Mouse (Mus musculus) stomach, embryonic 15.5 days (tissue): ENCODE measurements at regions not wholly inside any gene's neighbourhood (a gene's known extent, or its start where the extent isn't known, plus 50 kb on each side); places are given as distances from the start of the nearest gene placed in this dataset.

Source experiments
- ATAC-seq: fragments of 200-750 bp; cut with Nextera tagmentation; 2 replicates; pipeline ENCODE4 v1.8.0; 2017; ENCODE audit warnings: low read depth, moderate number of reproducible peaks, moderate TSS enrichment; ENCODE audit not compliant: insufficient read depth, low FRiP score
- H3K27ac ChIP-seq: fragments of 300-500 bp; sonication (generic); 2 replicates; pipeline ENCODE4 v1.5.1; 2015; ENCODE audit warnings: mild to moderate bottlenecking, inconsistent platforms
- H3K27me3 ChIP-seq: fragments of 300-500 bp; sonication (generic); replicated peaks from 2 replicates; pipeline ENCODE4 v1.6.1; 2015; ENCODE audit warnings: inconsistent platforms
- H3K36me3 ChIP-seq: fragments of 300-500 bp; sonication (generic); 2 replicates; pipeline ENCODE4 v1.6.1; 2015; ENCODE audit warnings: inconsistent platforms
- H3K4me1 ChIP-seq: fragments of 300-500 bp; sonication (generic); 2 replicates; pipeline ENCODE4 v1.6.1; 2015; ENCODE audit warnings: inconsistent platforms
- H3K4me2 ChIP-seq: fragments of 300-500 bp; sonication (generic); 2 replicates; pipeline ENCODE4 v1.6.1; 2015; ENCODE audit warnings: mild to moderate bottlenecking, inconsistent platforms
- H3K4me3 ChIP-seq: fragments of 300-500 bp; sonication (generic); replicated peaks from 2 replicates; pipeline ENCODE4 v1.5.1; 2015; ENCODE audit warnings: inconsistent platforms
- H3K9ac ChIP-seq: fragments of 300-500 bp; sonication (generic); 2 replicates; pipeline ENCODE4 v1.6.1; 2015; ENCODE audit warnings: inconsistent platforms
- H3K9me3 ChIP-seq: fragments of 300-500 bp; sonication (generic); 2 replicates; pipeline ENCODE4 v1.6.1; 2016; ENCODE audit warnings: inconsistent platforms
- WGBS: fragments of 180-500 bp; shearing (Covaris S2); methylation state at CpG from one replicate; pipeline ENCODE4 v1.1.7; 2015; 5-methylcytosine and 5-hydroxymethylcytosine counted together

- no peaks in the 10 kb centered on the region for H3K9me3 ChIP-seq
- no peaks in the 10 kb centered on the region for H3K4me1 ChIP-seq
- no peak overlapping the region for H3K9ac ChIP-seq
- H3K27ac ChIP-seq: no peak overlapping the region
- no peaks in the 10 kb centered on the region for H3K27me3 ChIP-seq
- H3K4me3 ChIP-seq: no peak overlapping the region
- no peaks in the 10 kb centered on the region for H3K36me3 ChIP-seq
- WGBS: 34% methylated on average over 16 of the region's 16 CpGs
- H3K4me2 ChIP-seq: no peak overlapping the region
- peak; percentile 63; the same call in 1 of the 2 replicates for ATAC-seq
Measured at GRCm38 (mm10) chr1:151078909-151079522, 85.8 kb upstream of the Hmcn1 start.

DNA sequence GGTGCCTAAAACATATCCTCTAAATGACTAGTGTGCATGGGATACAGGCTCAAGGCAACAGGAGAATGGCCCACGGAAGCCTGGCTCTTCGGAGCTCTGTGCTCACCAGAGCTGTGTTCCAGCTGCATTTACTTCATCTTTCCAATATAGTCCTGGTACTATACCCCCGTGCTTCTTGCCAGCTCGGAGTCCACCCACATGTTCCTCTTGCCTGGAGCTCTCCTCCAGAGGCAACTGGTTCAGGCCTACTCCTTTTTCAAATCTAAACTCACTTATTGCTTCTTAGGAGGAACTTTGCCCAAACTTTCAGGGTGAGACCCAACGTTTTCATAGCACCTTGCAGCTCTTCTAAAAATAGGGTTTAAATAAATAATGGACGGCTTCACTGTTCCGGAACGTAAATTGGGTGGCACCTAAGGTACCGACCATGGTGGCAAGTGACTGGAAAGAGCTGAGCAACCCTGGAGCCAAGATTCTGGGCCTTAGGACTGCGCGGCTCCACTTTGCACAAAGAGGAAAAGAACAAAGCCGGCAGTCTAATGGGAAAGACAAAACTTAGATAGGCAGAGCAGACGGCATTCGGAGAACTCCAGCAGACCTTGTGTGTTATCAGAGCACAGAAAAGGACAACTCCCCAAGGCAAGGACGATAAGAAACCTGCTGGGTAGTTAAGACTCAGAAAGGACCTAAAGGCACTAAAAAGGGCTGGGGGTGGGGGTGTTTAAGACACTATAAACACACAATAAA, 86.6 kb upstream of the Hmcn1 start:
- no peaks in the 10 kb centered on the region for H3K4me1 ChIP-seq
- no peak overlapping the region for H3K27ac ChIP-seq
- 73% methylated on average over 15 of the region's 15 CpGs for WGBS
- no peaks in the 10 kb centered on the region for H3K27me3 ChIP-seq
- H3K9me3 ChIP-seq: no peaks in the 10 kb centered on the region
- H3K4me2 ChIP-seq: no peak overlapping the region
- H3K9ac ChIP-seq: no peak overlapping the region
- H3K4me3 ChIP-seq: no peak overlapping the region
- no peaks in the 10 kb centered on the region for H3K36me3 ChIP-seq
- ATAC-seq: peak; percentile 88

GRCm38 (mm10) chr1:151080510-151080980, 87.3 kb upstream of the Hmcn1 start:
- H3K27ac ChIP-seq: peak overlapping the region; percentile 14; the same call in 1 of the 2 replicates
- H3K36me3 ChIP-seq: no peaks in the 10 kb centered on the region
- H3K9me3 ChIP-seq: no peaks in the 10 kb centered on the region
- no peak overlapping the region for H3K4me2 ChIP-seq
- H3K4me3 ChIP-seq: no peak overlapping the region
- 47% methylated on average over 9 of the region's 9 CpGs for WGBS
- no peaks in the 10 kb centered on the region for H3K27me3 ChIP-seq
- ATAC-seq: no peak
- no peak overlapping the region for H3K9ac ChIP-seq
- no peaks in the 10 kb centered on the region for H3K4me1 ChIP-seq

- Histone ChIP-seq H3K9ac (no peak overlapping the region), H3K4me3 (no peak overlapping the region), H3K27me3 (no peaks in the 10 kb centered on the region), H3K4me2 (no peak overlapping the region), H3K36me3 (no peaks in the 10 kb centered on the region), H3K4me1 (no peaks in the 10 kb centered on the region), H3K9me3 (no peaks in the 10 kb centered on the region), H3K27ac (no peak overlapping the region)
- ATAC-seq: no peak
- WGBS: 89% methylated on average over 5 of the region's 5 CpGs
Measured at GRCm38 (mm10) chr1:151082510-151083033, 89.3 kb upstream of the Hmcn1 start.

GRCm38 (mm10) chr1:151083806-151084205, 90.6 kb upstream of the Hmcn1 start:
- Histone ChIP-seq H3K4me3 (no peak overlapping the region), H3K9me3 (no peaks in the 10 kb centered on the region), H3K36me3 (no peaks in the 10 kb centered on the region), H3K27ac (no peak overlapping the region), H3K4me2 (no peak overlapping the region), H3K9ac (no peak overlapping the region), H3K4me1 (no peaks in the 10 kb centered on the region), H3K27me3 (no peaks in the 10 kb centered on the region)
- 79% methylated on average over 2 of the region's 2 CpGs for WGBS
- ATAC-seq: no peak

DNA sequence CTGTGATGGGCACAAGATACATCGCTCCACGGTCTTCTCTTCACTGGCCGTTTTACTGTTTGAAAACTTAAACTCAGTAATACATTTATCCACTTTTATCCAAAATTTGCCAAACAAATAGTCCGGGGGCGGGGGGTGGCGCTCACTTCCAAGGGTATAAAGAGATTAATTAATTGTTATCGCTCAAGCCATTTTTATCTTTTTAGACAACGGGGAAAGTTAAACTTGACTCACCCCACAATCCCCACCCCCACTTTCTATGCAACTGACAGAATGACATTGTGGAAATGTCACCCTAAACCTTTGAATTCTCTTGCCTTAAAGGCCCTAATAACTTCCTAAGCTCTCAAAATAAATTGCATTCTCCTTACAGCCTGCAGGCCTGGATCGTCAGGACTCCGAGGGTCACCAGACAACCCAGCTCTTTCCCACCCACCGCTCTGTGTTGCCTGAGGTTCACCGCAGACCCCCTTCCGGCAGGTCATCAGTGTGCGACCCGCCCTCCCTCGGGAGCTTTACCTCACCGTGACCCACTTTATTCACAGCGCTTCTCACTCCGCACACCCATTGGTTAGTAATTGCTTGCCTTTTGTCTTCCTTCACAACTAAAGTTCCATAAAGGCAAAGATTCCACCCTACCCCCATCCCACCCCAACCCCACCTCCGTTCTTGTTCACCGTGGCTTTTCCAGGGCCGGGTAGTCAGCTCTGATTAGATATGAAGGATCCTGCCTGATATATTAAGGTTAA, 93.0 kb upstream of the Hmcn1 start:
- peak; percentile 35; the same call in 1 of the 2 replicates for ATAC-seq

DNA sequence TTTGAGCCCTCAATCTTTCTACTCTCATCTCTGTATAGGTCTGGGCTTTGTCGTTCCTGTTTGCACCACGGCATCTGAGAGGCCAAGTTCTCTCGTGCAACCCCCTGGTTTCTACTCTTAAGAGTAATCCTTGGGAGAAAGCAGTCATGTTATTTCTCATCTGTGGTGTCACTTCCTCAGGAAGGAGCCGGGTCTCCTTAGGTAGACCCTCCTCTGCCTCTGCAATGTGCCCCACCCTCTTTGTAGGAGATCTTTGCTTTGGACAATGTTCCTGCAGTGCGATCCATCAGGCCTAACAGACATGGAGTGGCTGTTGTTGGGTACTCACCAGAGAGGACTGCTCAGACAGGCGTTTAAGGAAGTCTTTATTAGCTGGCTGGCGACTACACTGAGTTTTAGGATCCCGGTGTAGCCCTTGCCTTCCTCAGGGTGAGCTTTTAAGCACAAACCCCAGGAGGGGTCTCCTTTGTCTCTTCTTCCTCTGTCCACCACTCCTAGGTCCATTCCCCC, 94.0 kb upstream of the Hmcn1 start:
- no peak overlapping the region for H3K9ac ChIP-seq
- ATAC-seq: no peak
- 67% methylated on average over 8 of the region's 8 CpGs for WGBS

More for the DNA sequence above, 93.0 kb upstream of the Hmcn1 start:
- Histone ChIP-seq H3K4me3 (no peak overlapping the region), H3K27ac (no peak overlapping the region), H3K9ac (no peak overlapping the region), H3K4me1 (no peaks in the 10 kb centered on the region), H3K27me3 (no peaks in the 10 kb centered on the region), H3K4me2 (no peak overlapping the region), H3K9me3 (no peaks in the 10 kb centered on the region), H3K36me3 (no peaks in the 10 kb centered on the region)
- 68% methylated on average over 22 of the region's 22 CpGs for WGBS

DNA sequence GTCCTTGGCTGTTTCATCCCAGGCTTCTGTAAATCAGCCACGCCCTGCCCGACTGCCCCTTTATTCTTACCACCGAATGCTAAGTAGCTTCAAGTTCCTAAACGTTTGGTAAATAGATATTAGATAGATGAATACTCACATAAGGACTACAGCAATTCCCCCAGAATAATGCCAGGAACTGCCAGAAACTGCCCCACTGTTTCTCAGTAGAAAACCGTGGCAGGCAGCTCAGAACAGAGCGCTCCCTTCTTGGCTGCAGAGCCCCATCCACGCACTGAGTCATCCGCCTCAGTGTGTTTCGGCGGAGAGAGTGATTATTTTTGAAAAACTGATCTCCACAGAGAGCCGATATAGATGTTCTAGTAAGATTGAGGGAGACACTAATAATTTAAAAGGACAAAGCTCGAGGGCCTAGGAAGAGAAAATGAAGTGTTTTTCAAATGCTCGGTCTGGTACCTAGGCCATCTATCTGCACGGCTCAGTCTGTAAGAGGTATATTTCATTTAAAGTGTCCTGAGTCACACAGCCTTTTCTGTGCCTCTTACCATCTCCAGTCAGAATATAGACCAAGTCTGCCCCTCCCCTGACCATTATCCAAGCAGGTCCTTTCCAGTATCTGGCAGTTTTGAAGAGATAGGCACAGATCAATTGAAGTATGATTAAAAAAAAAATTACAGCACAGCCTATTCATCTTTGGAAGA, 94.4 kb upstream of the Gm47985 start:
- WGBS: 68% methylated on average over 14 of the region's 14 CpGs
- H3K9ac ChIP-seq: no peak overlapping the region
- H3K9me3 ChIP-seq: no peaks in the 10 kb centered on the region
- no peak overlapping the region for H3K4me2 ChIP-seq
- H3K27ac ChIP-seq: no peak overlapping the region
- H3K27me3 ChIP-seq: no peaks in the 10 kb centered on the region
- H3K4me1 ChIP-seq: no peaks in the 10 kb centered on the region
- H3K36me3 ChIP-seq: no peaks in the 10 kb centered on the region
- ATAC-seq: no peak
- H3K4me3 ChIP-seq: no peak overlapping the region

More for the DNA sequence above, 94.0 kb upstream of the Hmcn1 start:
- no peak overlapping the region for H3K27ac ChIP-seq
- no peaks in the 10 kb centered on the region for H3K4me1 ChIP-seq
- H3K4me2 ChIP-seq: no peak overlapping the region
- H3K9me3 ChIP-seq: no peaks in the 10 kb centered on the region
- no peaks in the 10 kb centered on the region for H3K27me3 ChIP-seq
- H3K4me3 ChIP-seq: no peak overlapping the region
- H3K36me3 ChIP-seq: no peaks in the 10 kb centered on the region

DNA sequence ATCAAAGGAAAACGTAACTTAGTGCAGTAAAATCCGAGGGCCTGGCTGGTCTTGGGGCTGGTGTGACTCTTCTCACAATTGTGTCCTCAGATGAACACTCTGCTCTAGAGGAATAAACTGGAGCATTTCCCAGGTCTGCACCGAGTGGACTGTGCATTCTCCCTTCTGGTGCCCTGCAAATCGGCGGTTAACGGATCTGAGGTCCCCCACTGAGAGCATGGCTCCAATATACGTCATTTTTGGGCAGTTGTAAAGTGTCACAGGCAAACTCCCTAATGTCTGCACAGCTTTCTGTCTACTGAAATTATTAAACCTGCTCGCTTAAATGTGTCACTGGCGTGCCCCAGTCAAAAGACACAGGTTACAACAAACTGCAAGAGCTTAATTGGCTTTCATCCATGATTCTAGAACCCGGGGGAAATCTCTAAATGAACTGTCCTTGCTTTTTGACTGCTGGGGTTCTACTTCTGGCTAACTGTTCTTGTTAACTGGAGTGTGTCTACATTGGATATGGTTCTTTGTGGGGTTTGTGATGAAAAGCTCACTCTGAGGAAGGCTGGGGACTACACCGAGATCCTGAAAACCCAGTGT, 93.7 kb upstream of the Gm47985 start:
- ATAC-seq: no peak
- H3K36me3 ChIP-seq: no peaks in the 10 kb centered on the region
- H3K4me2 ChIP-seq: no peak overlapping the region
- no peak overlapping the region for H3K4me3 ChIP-seq
- no peaks in the 10 kb centered on the region for H3K9me3 ChIP-seq
- no peaks in the 10 kb centered on the region for H3K4me1 ChIP-seq
- H3K9ac ChIP-seq: no peak overlapping the region
- H3K27ac ChIP-seq: no peak overlapping the region
- 76% methylated on average over 11 of the region's 11 CpGs for WGBS
- H3K27me3 ChIP-seq: no peaks in the 10 kb centered on the region

DNA sequence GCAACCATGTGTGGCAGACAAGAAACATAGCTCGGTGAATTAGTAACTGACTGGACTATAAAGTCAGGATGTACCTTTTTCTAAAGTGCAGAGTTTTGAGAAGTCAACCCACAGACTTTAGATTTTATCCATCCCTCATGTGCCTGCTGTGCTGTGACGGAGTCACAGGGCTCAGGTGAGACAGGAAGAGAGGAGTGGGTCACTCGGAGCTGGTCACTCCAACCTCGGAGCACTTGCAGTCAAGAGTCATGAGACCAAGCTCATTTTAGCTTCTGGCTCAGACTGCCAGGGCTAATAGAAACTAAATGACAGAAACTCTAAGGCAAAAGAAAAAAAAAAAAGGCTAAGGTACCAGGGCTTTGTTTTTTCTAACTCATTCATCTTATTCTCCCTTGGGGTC, 90.3 kb upstream of the Gm47985 start:
- Histone ChIP-seq H3K9ac (no peak overlapping the region), H3K9me3 (no peaks in the 10 kb centered on the region), H3K36me3 (no peaks in the 10 kb centered on the region), H3K4me2 (no peak overlapping the region), H3K4me1 (no peaks in the 10 kb centered on the region), H3K27ac (no peak overlapping the region), H3K4me3 (no peak overlapping the region), H3K27me3 (no peaks in the 10 kb centered on the region)
- WGBS: 64% methylated on average over 4 of the region's 4 CpGs
- ATAC-seq: no peak
